Mouse (Mus musculus) neural tube, embryonic 13.5 days (tissue): ENCODE measurements at regions not wholly inside any gene's neighbourhood (a gene's known extent, or its start where the extent isn't known, plus 50 kb on each side); places are given as distances from the start of the nearest gene placed in this dataset.

Experiments used
- ATAC-seq: fragments of 200-750 bp; cut with Nextera tagmentation; 2 replicates; pipeline ENCODE4 v1.8.0; 2017; ENCODE audit warnings: low read depth, mild to moderate bottlenecking, moderate TSS enrichment, moderate library complexity
- H3K27ac ChIP-seq: fragments of 300-500 bp; sonication (generic); replicated peaks from 2 replicates; pipeline ENCODE4 v1.5.1; 2015; ENCODE audit warnings: moderate library complexity, mild to moderate bottlenecking, inconsistent platforms
- H3K27me3 ChIP-seq: fragments of 300-500 bp; sonication (generic); 2 replicates; pipeline ENCODE4 v1.6.1; 2015; ENCODE audit warnings: mild to moderate bottlenecking, inconsistent platforms
- H3K36me3 ChIP-seq: fragments of 300-500 bp; sonication (generic); 2 replicates; pipeline ENCODE4 v1.6.1; 2015; ENCODE audit warnings: mild to moderate bottlenecking, inconsistent platforms
- H3K4me1 ChIP-seq: fragments of 300-500 bp; sonication (generic); replicated peaks from 2 replicates; pipeline ENCODE4 v1.6.1; 2015; ENCODE audit warnings: inconsistent platforms
- H3K4me2 ChIP-seq: fragments of 300-500 bp; sonication (generic); 2 replicates; pipeline ENCODE4 v1.6.1; 2015; ENCODE audit warnings: inconsistent platforms, mild to moderate bottlenecking, moderate library complexity
- H3K4me3 ChIP-seq: fragments of 300-500 bp; sonication (generic); 2 replicates; pipeline ENCODE4 v1.5.1; 2015; ENCODE audit warnings: mild to moderate bottlenecking, inconsistent platforms
- H3K9ac ChIP-seq: fragments of 300-500 bp; sonication (generic); 2 replicates; pipeline ENCODE4 v1.6.1; 2015; ENCODE audit warnings: moderate library complexity, mild to moderate bottlenecking, inconsistent platforms
- H3K9me3 ChIP-seq: fragments of 300-500 bp; sonication (generic); 2 replicates; pipeline ENCODE4 v1.6.1; 2016; ENCODE audit warnings: inconsistent platforms
- WGBS: fragments of 180-500 bp; shearing (Covaris S2); methylation state at CpG from one replicate; pipeline ENCODE4 v1.1.7; 2015; 5-methylcytosine and 5-hydroxymethylcytosine counted together

- no peak overlapping the region for H3K4me2 ChIP-seq
- no peaks in the 10 kb centered on the region for H3K27me3 ChIP-seq
- H3K4me3 ChIP-seq, result no peak overlapping the region
- H3K27ac ChIP-seq, result no peak overlapping the region
- no peak for ATAC-seq
- H3K4me1 ChIP-seq, result no peaks in the 10 kb centered on the region
- H3K36me3 ChIP-seq, result no peaks in the 10 kb centered on the region
- H3K9me3 ChIP-seq, result no peaks in the 10 kb centered on the region
- H3K9ac ChIP-seq, result no peak overlapping the region
- WGBS, result 94% methylated on average over 10 of the region's 10 CpGs
Measured at GRCm38 (mm10) chr3:53729131-53729530, 72.0 kb upstream of the Frem2 start.

GRCm38 (mm10) chr3:53727737-53728136 is 70.6 kb upstream of the Frem2 start:
- WGBS, result 87% methylated on average over 1 of the region's 1 CpGs
- ATAC-seq, result no peak
- H3K4me1 ChIP-seq, result no peaks in the 10 kb centered on the region
- no peak overlapping the region for H3K9ac ChIP-seq
- H3K4me3 ChIP-seq, result no peak overlapping the region
- H3K9me3 ChIP-seq, result no peaks in the 10 kb centered on the region
- H3K4me2 ChIP-seq, result no peak overlapping the region
- no peaks in the 10 kb centered on the region for H3K27me3 ChIP-seq
- no peaks in the 10 kb centered on the region for H3K36me3 ChIP-seq
- H3K27ac ChIP-seq, result no peak overlapping the region

- Histone ChIP-seq H3K9ac (no peak overlapping the region), H3K4me1 (no peaks in the 10 kb centered on the region), H3K27me3 (no peaks in the 10 kb centered on the region), H3K9me3 (no peaks in the 10 kb centered on the region), H3K4me3 (no peak overlapping the region), H3K36me3 (no peaks in the 10 kb centered on the region), H3K27ac (no peak overlapping the region), H3K4me2 (no peak overlapping the region)
- 83% methylated on average over 3 of the region's 3 CpGs for WGBS
- ATAC-seq, result no peak
Measured at GRCm38 (mm10) chr3:53707101-53707500, 49.9 kb upstream of the Frem2 start.
